Mouse (Mus musculus) R1 (cell line): Measurements from ENCODE around the gene Gm10330.
A peak's percentile ranks its signal among the peaks of the same experiment; 100 is the strongest.
"Not testable (repeated sequence)": the region's sequence is repeated elsewhere in the genome, so short reads cannot be mapped to it uniquely, and the experiment has no call there.

Source experiments
- DNase-seq: peaks from one replicate; pipeline ENCODE4 v3.0.0-alpha.2; 2018; ENCODE audit warnings: low read depth, low spot score

Gene Gm10330

DNA sequence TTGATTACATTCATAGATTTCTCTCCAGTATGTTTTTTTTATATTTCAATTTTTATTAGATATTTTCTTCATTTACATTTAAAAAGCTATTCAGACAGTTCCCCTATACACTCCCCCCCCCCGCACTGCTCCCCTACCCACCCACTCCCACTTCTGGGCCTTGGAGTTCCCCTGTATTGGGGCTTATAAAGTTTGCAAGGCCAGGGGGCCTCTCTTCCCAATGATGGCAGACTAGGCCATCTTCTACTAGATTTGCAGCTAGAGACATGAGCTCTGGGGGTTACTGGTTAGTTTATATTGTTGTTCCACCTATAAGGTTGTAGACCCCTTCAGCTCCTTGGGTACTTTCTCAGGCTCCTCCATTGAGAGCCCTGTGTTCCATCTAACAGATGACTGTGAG is at the start of gene Gm10330:
Gm10330 (minus strand) TSS at position 101 of the 400 bp plus-strand sequence.
- DNase-seq, result not testable (repeated sequence)

DNA sequence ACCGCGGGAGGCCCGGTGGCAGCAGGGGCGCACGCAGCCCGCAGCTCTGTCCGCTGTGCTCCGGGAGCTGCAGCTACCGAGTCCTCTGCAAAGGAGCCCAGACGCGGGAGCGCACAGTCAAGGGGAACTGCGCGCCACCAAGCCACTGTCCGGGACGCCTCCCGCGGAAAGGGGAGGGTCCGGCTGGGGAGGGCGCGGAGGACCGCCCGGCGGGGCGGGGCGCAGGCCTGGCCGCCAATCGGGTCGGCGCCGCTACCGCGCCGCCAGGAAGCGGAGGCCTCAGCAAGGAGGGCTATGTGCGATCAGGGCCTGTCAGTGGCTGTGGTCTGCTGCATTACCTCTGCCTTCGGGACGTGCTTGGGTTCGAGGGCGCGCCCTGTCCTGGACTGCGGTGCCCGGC is 20.7 kb upstream of the Gm10330 start:
- peak; percentile 76 for DNase-seq

DNA sequence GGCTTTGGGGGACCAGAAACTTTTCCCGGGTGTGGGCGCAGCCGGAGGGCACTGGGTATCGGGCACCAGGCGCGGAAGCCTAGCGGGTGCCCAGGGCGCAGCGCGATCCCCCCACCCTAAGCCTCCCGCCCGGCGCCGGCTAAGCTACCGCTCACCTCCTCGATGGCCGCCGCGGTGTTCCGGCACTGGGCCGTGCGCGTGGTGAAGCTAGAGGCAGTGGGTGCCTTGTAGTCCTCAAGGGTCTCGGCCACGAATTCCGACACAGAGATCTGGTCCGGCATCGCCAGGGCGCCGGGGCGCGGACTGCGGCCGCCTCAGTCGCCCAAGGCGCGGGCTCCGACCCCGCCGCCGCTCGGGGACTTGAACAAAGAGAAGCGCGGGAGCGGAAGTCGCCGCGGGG is 20.3 kb upstream of the Gm10330 start:
- peak; percentile 10 for DNase-seq
